Mouse (Mus musculus) T-helper 17 cell (primary cell): ENCODE results near the gene Sv2a.
"Not testable (repeated sequence)": the region's sequence is repeated elsewhere in the genome, so short reads cannot be mapped to it uniquely, and the experiment has no call there.

Source experiments
- in situ Hi-C, 2 experiments: fragments of 300-600 bp; cut with MboI, MseI; formaldehyde crosslinking; loops; 1 replicate in 1 of 2; 2 replicates in 1 of 2; pipeline ENCODE4 v1.15.1; 2025; ENCODE audit warnings: high pct_unique_total_duplicates in 2 of 2

Sv2a gene

DNA sequence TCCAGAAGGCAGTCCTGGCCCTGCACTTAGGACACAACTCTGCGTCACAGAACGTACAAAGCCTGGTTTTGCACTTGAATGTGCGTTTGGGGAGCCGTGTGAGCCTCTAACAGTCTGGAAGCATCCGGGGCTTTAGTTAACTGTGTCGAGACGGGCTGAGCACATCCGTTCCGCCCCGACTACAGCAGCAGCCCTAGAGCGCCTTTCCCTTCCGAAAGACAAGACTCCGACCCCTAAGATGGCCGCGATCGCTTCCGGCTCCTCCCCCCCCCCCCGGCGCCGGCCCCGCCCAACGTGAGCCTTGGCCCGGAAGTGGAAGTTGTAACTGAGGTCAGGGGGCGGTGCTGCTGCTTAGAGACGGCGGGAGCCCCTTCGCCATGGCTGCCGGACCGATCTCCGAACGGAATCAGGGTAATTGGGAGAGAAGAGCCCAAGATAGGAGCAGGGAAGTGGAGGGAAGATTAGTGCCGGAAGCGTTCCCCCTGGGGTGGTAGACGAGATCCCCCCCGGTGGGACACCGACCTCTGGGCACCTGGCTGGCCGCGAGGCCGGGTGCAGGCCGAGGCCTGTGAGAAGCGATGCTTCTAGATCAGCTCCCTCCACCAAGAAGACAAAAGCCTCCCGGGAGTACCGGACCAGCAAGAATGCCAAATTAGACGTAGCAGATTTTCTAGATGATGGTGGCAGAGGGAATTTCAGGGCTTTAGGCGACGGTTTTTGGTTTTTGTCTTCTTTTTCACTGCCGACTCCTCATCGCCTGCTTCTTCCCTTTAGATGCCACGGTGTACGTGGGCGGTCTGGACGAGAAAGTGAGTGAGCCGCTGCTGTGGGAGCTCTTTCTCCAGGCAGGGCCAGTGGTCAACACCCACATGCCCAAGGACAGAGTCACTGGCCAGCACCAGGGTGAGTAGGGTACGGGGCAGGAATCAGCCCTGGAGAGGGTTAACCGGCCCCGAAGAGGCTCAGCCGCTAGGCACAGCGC is 8.5 kb upstream of the Sv2a start, which contains the start of gene Sf3b4:
Sf3b4 (plus strand) TSS at position 136 of the 982 bp plus-strand sequence.
- in situ Hi-C loops = loop anchor here in 1 of 2 experiments (5.0 kb wide), 1 partner anchor 55 kb away; no protein-coding TSS in a partner anchor

DNA sequence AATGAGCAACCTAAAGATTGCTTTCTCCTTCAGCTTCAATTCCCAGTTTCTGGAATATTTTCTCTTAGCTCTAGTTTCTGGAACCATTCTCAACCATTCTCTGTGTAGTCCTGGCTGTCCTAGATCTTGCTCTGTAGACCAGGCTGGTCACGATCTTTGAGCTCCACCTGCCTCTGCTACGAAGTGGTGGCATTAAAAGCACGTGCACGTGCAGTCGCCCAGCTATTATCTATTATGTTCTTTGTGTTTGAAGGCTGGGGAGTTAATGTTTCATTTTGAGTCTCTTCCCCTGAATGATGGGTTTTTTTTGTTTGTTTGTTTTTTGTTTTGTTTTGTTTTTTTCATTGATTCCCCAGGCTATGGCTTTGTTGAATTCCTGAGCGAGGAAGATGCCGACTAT is 7.8 kb upstream of the Sv2a start:
- in situ Hi-C loops = loop anchor here in 1 of 2 experiments (5.0 kb wide), 1 partner anchor 54 kb away; no protein-coding TSS in a partner anchor

DNA sequence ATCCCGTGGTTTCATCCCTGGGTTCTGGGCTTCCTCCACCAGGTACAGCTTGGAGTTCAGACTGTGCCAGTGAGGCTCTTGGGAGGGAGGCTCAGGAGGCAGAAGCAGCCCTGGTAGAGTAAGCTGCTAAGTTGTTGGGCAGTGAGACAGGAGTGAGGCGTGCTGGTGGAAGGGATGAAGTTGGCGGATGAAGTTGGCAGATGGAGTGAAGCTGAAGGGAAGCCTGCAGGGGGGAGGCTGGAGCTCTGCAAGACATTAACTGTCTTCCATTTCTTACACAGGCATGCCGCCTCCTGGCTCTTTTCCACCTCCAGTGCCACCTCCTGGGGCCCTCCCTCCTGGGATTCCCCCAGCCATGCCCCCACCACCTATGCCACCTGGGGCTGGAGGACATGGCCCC is 6.9 kb upstream of the Sv2a start:
- in situ Hi-C loops = loop anchor here in 1 of 2 experiments (5.0 kb wide), 1 partner anchor 53 kb away; no protein-coding TSS in a partner anchor

DNA sequence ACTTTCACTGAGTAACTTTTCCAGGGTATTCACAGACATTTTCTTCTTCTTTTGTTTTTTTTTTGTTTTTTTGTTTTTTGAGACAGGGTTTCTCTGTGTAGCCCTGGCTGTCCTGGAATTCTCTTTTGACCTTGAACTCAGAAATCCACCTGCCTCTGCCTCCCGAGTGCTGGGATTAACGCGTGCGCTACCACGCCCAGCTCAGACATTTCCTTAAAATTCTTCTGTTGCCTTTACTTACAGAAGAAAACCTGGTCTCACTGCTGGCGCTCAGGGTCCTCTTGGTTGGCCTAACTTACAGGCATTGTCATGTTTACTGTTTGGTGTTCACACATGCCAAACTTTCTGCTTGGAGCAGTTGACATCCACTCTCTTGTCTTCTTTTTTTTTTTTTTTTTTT is 5.7 kb upstream of the Sv2a start:
- in situ Hi-C loops = no loop called here

DNA sequence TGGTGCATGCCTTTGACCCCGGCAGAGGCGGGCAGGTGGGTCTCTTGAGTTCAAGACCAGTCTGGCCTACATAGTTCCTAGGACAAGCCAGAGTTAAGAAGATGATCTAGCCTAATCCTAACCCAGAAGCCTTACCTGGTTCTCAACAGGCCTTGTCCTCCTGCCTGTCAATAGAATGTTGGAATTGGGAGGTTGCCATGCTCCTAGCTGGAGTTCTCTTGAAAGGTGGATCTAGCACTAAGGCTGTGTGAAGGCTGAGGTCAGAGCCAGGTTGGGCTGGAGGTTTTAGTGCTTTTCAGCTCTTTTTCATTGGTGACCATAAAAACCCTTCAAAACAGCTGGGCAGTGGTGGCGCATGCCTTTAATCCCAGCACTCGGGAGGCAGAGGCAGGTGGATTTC is 2.5 kb upstream of the Sv2a start:
- in situ Hi-C loops = no loop called here

DNA sequence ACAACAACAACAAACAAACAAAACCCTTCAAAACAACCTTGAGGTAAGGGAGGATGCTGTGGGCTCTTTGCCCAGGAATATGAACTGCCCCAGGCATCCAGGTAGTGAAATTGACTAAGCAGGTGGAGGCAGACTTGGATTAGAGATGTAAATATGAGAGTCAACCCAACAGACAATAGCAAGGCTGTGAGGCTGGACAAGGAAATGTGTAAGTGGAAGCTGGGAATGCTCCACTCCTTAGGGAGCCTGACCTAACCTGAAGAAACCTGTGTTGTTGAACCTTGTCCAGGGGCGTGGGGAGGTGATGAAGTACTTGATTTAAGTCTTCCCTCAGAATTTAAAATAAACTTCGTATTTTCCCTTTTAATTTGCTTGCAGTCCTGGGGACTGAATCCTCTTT is 2.0 kb upstream of the Sv2a start:
- in situ Hi-C loops = no loop called here

DNA sequence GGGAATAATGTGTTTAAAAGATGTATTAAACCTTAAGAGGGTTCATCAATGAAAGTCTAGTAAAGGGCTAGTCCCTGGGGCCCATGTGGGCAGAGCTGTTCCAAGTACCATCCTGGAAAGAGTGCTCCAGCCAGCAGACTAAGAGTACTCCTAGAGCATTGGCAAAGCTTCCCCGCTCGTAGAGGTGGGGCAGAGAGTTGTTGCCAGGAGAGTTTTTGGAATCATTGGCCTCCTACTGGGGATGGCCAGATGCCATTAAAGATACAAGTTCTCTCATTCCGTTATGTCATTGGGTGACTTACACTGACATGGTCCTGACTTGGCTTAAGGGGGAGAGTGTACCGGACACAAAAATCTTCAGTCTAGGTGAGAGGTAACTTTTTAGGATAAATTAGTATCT is 1.4 kb upstream of the Sv2a start:
- in situ Hi-C loops = no loop called here

DNA sequence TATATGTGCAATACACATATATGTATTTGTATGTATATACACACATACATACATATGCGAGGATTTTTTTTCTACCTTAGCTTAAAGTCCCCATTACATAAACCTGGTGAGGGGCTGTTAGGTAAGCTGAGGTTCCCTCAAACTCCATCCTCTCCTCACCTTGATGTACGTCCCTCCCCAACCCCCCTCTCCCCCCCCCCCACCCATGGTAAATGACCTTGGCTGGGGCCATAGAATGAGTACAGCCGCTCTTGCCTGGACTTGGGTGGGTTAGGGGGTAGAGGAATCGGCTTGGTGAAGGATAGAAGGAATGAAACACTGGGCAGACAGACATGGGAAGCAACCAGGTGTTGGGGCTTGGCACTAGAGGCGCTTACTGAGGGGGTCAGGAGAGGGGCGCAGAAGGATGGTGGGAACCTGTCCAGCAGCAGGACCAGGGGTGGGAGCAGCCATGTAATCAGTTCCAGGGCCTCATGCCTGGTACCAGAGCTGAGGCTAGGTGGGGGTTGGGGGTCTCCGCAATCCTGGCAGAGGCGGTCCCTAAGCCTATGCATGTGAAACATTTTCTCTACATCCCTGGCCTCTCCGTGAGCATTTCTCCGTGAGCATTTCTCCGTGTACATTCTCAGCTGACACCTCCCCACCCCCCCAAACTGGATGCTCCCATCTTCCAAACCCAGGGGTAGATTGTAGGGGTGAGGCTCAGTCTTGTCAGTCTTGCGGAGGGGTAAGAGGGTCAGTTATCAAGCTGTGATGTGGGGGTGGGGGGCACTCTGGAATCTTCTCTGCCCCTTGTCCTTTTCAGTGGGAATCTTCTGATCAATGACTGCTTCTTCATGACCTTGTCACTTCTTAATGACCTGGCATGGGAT is 795 bp downstream of the Sv2a start:
- in situ Hi-C loops = loop anchor here in 1 of 2 experiments (10.0 kb wide), 1 partner anchor 903 kb away; no protein-coding TSS in a partner anchor

DNA sequence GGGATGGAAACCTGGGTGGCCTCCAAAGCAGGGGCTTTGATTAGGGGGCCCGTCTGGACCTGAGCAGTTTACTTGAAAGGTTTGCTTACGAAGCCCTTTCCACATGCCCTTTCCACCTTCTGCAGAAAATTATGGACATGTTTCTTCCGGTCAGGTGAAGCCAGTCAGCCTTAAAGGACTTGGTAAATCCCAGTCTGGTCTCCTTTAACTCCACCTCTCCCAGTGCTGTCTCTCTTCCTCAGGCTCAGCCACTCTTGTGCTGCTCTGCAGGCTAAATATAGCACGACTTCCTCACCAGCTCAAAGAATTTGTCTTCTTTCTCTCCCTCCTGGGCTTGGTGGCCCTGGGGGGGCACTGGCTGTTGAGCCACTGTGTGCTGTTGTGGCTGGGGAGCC is 1.4 kb downstream of the Sv2a start:
- in situ Hi-C loops = loop anchor here in 1 of 2 experiments (10.0 kb wide), 1 partner anchor 902 kb away; no protein-coding TSS in a partner anchor

DNA sequence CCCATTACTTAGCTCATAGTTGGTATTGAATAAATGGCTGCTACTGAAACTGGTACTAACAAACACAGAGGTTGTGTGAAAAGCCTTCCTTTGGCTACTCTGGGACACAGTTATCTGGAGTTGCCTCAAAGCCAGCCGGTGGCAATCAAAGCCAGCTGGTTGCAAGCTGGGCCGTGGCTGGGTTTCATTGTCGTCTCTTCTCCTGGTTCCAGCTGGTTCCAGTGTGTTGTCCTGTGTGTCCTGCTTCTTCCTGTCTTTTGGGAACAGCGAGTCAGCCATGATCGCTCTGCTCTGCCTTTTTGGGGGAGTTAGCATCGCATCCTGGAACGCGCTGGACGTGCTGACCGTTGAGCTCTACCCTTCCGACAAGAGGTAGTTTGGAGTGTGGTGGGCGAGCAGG is 12.0 kb downstream of the Sv2a start:
- in situ Hi-C loops = no loop called here

DNA sequence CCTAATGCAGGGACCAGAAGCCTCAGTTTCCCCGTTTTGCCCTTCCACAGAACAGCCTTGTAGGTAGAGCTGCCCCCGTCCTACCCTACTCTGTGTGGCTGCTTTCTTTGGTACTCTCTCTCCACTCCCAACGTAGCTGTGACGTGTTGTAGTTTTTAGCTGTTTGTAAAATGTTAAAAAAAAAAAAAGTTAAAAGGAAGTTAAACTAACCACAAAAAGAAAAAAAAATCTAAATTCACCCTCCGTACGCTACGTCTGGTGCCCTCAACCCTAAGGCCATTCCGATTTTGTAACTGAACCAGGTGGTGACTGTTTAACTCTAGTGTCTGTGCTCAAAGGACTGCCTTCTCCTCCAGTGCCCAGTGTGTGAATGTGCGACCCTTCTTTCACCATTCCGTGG is 14.0 kb downstream of the Sv2a start:
- in situ Hi-C loops = no loop called here

DNA sequence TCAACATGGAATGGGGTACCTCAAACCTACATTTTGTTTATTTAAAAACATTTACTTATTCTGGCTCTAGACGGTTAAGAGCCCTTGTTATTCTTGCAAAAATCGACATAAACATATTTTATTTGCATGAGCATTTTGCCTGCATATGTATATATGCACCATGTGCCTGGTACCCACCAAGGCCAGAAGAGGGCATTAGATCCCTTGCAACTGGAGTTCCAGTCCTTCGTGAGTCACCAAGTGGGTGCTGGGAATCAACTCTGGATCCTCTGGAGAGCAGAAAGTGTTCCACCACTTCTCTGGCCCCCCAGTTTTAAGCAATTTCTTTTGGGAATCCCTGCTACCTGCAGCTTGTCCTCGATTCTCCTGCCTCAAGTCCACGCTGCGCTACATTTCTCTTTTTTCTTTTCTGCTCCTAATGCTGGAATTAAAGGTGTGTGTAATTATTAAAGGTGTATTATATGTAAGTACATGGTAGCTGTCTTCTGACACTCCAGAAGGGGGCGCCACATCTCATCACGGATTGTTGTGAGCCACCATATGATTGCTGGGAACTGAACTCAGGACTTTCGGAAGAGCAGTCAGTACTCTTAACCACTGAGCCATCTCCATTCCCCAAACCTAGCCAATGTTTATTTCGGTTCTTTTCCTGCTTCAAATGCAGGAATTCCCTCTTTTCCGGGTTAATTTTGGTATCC is 14.8 kb downstream of the Sv2a start:
- in situ Hi-C loops = no loop called here

DNA sequence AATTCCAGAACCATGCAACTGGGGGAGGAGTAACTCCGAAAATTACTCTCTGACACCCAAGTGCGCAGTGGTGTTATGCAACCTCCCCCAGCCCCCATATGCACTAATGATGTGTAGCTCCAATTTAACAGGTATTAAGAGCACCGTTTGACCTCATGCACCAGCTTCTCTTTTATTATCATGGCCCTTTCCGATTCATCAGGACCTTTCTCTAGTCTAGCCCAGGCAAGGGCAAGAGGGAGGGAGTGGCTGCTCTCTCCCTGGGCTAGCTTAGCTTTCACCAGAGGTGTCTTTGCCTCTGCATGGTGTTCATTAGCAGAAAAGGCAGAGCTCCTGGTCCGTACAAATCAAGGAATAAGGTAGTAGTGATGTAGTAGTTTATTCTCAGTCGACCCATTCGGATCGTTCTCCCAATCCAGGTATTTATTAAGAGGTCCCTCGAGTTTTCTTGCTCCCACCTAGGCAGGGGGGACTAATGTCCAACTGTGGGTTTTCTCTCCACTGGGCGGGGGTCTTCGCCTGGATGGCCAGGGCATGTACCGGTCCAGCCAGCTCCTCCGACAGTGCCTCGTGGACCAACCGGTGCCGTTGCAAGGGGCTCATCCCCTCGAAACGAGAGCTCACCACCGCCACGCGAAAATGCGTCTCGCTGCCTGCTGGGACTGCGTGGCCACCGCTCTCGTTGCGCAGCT is 15.6 kb downstream of the Sv2a start:
- in situ Hi-C loops = no loop called here

DNA sequence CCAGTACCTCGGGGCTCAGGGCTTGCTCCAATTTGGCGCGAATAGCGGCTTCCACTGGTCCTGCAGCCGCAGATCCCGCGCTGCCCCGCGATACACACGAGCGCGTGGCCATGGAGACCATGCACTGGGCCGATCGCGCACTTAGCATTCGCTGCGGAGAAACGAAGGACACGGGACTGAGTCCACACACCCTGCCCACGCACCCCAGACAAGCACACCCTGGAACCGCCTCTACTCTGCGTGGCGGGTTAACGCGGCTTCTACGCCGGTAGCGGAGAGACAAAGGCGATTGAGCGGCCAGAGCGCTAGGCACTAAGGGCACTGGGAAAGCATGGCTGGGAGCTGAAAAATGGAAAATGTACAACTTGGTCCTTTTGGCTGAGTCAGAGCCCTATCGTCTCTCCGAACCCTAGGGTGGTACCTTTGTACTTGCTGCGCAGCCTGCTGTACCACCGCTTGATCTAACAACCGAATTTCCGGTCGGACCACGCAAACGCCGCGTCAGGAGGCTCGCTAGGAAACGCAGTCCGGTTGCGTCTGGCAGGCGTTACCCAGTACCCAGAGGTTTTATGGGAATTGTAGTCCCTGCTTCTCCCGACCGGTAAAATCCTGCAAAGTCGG is 16.3 kb downstream of the Sv2a start:
- in situ Hi-C loops = no loop called here

DNA sequence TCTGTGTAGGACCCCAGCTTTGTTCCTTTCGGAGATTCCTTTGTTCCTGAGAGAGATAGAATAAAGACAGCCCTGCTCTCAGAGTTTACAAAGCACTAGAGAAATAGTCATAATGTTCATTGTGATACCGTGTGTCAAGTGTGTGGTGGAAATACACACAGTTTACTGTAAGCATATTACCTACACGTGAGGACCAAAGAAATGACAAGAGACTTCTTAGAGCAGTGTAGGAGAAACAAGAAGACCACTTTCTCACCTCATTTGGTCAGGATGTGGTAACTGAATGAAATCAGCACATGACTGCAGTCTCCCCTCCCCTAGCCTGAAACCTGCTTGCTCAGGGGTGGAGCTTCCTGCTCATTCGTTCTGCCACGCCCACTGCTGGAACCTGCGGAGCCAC is 17.2 kb downstream of the Sv2a start:
- in situ Hi-C loops = no loop called here

DNA sequence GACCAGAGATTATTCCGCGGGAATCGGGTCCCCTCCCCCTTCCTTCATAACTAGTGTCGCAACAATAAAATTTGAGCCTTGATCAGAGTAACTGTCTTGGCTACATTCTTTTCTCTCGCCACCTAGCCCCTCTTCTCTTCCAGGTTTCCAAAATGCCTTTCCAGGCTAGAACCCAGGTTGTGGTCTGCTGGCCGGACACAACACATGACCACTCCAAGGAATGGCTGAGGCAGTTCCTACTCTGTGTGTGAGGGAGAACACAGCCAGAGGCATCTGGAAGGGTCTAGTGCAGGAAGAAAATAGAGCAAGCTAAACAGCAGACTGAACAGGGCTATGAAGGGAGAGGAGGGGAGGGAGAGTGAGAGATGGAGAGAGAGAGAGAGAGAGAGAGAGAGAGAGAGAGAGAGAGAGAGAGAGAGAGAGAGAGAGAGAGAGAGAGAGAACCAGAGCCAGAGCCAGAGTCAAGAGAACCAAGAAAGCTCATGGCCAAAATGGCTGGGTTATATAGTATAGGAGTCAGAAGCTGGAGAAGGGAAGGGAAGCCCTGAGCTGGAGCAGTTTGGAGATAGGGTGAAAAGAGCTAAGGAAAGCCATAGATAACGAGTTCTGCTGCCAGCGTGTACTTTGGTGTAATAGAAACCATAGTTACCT is 17.8 kb downstream of the Sv2a start:
- in situ Hi-C loops = not testable (repeated sequence)

DNA sequence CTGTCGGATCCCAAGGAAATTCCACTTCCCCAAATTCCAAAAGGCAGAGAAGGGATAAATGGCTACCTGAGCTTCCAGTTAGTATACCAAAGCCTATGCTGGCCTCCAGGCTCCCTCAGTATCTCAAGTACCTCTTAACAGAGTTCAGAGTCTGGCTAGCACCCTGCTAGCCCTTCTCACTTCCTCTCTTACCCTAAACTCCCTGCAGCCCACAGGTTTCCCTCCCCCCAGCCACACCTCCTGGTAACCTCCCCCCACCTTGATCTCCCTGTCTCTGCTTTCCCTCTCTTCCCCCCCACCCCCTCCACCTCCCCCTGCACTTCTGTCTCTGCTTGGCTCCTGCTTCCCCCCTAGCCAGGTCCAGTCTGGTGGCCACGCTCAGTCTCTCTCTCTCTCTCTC is 18.8 kb downstream of the Sv2a start:
- in situ Hi-C loops = no loop called here

DNA sequence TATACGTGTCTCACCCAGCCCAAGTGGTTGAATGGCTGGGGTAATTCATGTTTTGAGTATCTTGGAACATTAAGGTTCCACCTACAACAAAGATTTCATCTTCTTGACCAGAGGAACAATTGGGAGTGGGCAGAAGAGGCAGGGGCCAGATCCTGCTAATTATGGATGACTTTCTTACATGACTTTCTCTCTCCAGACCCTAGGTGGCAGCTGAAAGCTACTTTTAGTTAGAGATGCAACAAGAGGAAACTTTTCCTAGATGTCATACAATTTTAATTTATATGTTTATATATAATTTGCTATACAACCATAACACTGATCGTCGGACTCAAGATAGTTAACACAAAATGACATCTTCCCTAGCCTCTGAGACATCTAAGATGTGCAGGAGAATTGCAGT is 26.9 kb downstream of the Sv2a start:
- in situ Hi-C loops = no loop called here

DNA sequence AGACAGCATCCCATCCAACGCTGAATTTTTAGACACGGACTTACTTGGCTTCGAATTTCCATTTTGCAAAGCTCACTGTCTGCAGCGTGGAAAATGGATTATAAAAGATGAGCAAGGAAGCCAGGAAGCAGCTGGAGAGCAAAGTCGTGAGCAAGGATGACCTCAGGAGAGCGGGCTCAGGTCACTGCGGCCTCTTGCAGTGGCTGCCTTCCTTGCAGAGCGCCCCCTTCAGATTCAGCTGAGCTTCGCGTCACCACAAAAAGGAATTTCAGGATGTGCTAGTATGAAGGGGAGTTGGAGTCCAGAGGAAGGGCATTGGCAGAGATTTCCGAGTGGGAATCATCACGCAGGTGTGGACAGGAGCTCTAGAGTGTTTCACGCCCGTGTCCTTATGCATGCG is 28.3 kb downstream of the Sv2a start:
- in situ Hi-C loops = no loop called here

DNA sequence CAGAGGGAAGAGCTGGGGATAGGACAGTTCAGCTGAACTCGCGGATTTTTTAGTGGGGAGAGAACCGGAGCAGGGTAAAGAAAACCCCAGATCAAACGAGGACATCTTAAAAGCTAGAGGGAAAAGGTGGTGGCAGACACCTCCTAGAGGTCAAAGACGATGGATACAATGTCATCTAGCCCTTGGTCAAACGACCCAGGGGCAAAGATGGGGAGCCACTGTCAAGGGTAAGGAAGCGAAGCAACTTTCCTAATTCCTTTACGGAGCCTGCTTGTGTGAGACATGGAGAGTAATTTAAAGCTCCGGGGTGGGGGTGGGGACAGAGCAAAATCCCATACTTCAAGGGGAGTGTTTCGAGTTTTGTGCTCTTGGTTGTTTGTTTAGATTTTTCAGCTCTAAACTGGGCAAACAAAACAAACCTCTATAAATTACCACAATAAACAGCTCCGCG is 38.3 kb downstream of the Sv2a start:
- in situ Hi-C loops = no loop called here
